Mouse (Mus musculus): Measurements from ENCODE around the gene Hcrt.

GRCm38 (mm10) chr11:100754693-100755057, 8.1 kb downstream of the Hcrt start:
- no peak for TF ChIP-seq CTCF (IDR thresholded peaks at IDR 0.05; ENCODE audit: low read depth, low read length)
- TF ChIP-seq GATA1 (IDR thresholded peaks at IDR 0.05; ENCODE audit: borderline replicate concordance, low read length): no peak

Data from G1E (cell line).